Mouse (Mus musculus): ENCODE data around the gene Pappa.

The Pappa gene

GRCm38 (mm10) chr4:65163698-65164097 is 39.7 kb downstream of the Pappa start:
- no peak for DNase-seq (ENCODE audit: low read depth in 2 of 2, low spot score in 2 of 2)

- DNase-seq (ENCODE audit: low read depth in 2 of 2, low spot score in 2 of 2) = no peak
Observed at GRCm38 (mm10) chr4:65166288-65166835, 42.4 kb downstream of the Pappa start.

- DNase-seq (ENCODE audit: low read depth in 2 of 2, low spot score in 2 of 2) = no peak
Observed at GRCm38 (mm10) chr4:65174505-65174904, 50.5 kb downstream of the Pappa start.

GRCm38 (mm10) chr4:65178146-65178545 is 54.2 kb downstream of the Pappa start:
- DNase-seq (ENCODE audit: low read depth in 2 of 2, low spot score in 2 of 2) = no peak

- DNase-seq (ENCODE audit: low read depth in 2 of 2, low spot score in 2 of 2) = no peak
Observed at GRCm38 (mm10) chr4:65187236-65187635, 63.3 kb downstream of the Pappa start.

GRCm38 (mm10) chr4:65187716-65188115 is 63.7 kb downstream of the Pappa start:
- no peak for DNase-seq (ENCODE audit: low read depth in 2 of 2, low spot score in 2 of 2)

GRCm38 (mm10) chr4:65188921-65189485 is 65.0 kb downstream of the Pappa start:
- no peak for DNase-seq (ENCODE audit: low read depth in 2 of 2, low spot score in 2 of 2)

- DNase-seq (ENCODE audit: low read depth in 2 of 2, low spot score in 2 of 2) = no peak
Observed at GRCm38 (mm10) chr4:65192810-65193209, 68.8 kb downstream of the Pappa start.

- DNase-seq (ENCODE audit: low read depth in 2 of 2, low spot score in 2 of 2) = no peak
Observed at GRCm38 (mm10) chr4:65195971-65196370, 72.0 kb downstream of the Pappa start.

GRCm38 (mm10) chr4:65203666-65204065 is 79.7 kb downstream of the Pappa start:
- no peak for DNase-seq (ENCODE audit: low read depth in 2 of 2, low spot score in 2 of 2)

GRCm38 (mm10) chr4:65205446-65205845 is 81.5 kb downstream of the Pappa start:
- no peak for DNase-seq (ENCODE audit: low read depth in 2 of 2, low spot score in 2 of 2)

- no peak for DNase-seq (ENCODE audit: low read depth in 2 of 2, low spot score in 2 of 2)
Observed at GRCm38 (mm10) chr4:65209369-65210015, 85.5 kb downstream of the Pappa start.

GRCm38 (mm10) chr4:65216682-65217081 is 92.7 kb downstream of the Pappa start:
- no peak for DNase-seq (ENCODE audit: low read depth in 2 of 2, low spot score in 2 of 2)

- DNase-seq (ENCODE audit: low read depth in 2 of 2, low spot score in 2 of 2) = no peak
Observed at GRCm38 (mm10) chr4:65217651-65218364, 93.8 kb downstream of the Pappa start.

GRCm38 (mm10) chr4:65223901-65224300 is 99.9 kb downstream of the Pappa start:
- no peak for DNase-seq (ENCODE audit: low read depth in 2 of 2, low spot score in 2 of 2)

- DNase-seq (ENCODE audit: low read depth in 2 of 2, low spot score in 2 of 2) = no peak
Observed at GRCm38 (mm10) chr4:65238540-65238998, 114.6 kb downstream of the Pappa start.

- DNase-seq (ENCODE audit: low read depth in 2 of 2, low spot score in 2 of 2) = no peak
Observed at GRCm38 (mm10) chr4:65242434-65242931, 118.5 kb downstream of the Pappa start.

- no peak for DNase-seq (ENCODE audit: low read depth in 2 of 2, low spot score in 2 of 2)
Observed at GRCm38 (mm10) chr4:65243245-65243644, 119.3 kb downstream of the Pappa start.

- no peak for DNase-seq (ENCODE audit: low read depth in 2 of 2, low spot score in 2 of 2)
Observed at GRCm38 (mm10) chr4:65245015-65245414, 121.0 kb downstream of the Pappa start.

GRCm38 (mm10) chr4:65245440-65245839 is 121.5 kb downstream of the Pappa start:
- no peak for DNase-seq (ENCODE audit: low read depth in 2 of 2, low spot score in 2 of 2)

- DNase-seq (ENCODE audit: low read depth in 2 of 2, low spot score in 2 of 2) = no peak
Observed at GRCm38 (mm10) chr4:65252193-65252592, 128.2 kb downstream of the Pappa start.

- DNase-seq (ENCODE audit: low read depth in 2 of 2, low spot score in 2 of 2) = no peak
Observed at GRCm38 (mm10) chr4:65254073-65254472, 130.1 kb downstream of the Pappa start.

Data from CD8-positive naive resting alpha-beta T cell, adult 2 months (primary cell).